Mouse (Mus musculus) adrenal gland, postnatal 14 days (tissue): Measurements from ENCODE around the gene Asb8. TPM values are rescaled to one million over a fixed set of nuclear protein-coding genes. Genes with fewer than 3 reads are reported as not detected.

Source experiments
- DNase-seq: peaks from one replicate; pipeline ENCODE4 v3.0.0; 2021; ENCODE audit warnings: mixed read lengths
- total RNA-seq: library from RNA; stranded (reverse); gene quantifications from 2 replicates; pipeline ENCODE4 v1.2.3, GENCODE M21; 2021

Gene Asb8
- total RNA-seq, 1 experiment from 2014 or later, result 40.1 TPM

- peak; percentile 47 for DNase-seq
Observed at GRCm38 (mm10) chr15:98155944-98156343, 9.5 kb downstream of the Asb8 start.

GRCm38 (mm10) chr15:98155272-98155671 lies 10.2 kb downstream of the Asb8 start:
- DNase-seq, result no peak

GRCm38 (mm10) chr15:98154631-98155030 lies 10.8 kb downstream of the Asb8 start:
- DNase-seq, result no peak

- DNase-seq, result no peak
Observed at GRCm38 (mm10) chr15:98154146-98154545, 11.3 kb downstream of the Asb8 start.

GRCm38 (mm10) chr15:98153625-98154024 lies 11.8 kb downstream of the Asb8 start:
- peak; percentile 32 for DNase-seq

- no peak for DNase-seq
Observed at GRCm38 (mm10) chr15:98152916-98153315, 12.5 kb downstream of the Asb8 start.

GRCm38 (mm10) chr15:98149166-98149602 lies 16.2 kb downstream of the Asb8 start:
- DNase-seq, result no peak

GRCm38 (mm10) chr15:98148356-98148755 lies 17.1 kb downstream of the Asb8 start:
- no peak for DNase-seq

GRCm38 (mm10) chr15:98145559-98146181 lies 19.8 kb downstream of the Asb8 start:
- DNase-seq, result peak; percentile 97

- peak; percentile 62 for DNase-seq
Observed at GRCm38 (mm10) chr15:98144861-98145507, 20.4 kb downstream of the Asb8 start.

GRCm38 (mm10) chr15:98142515-98142914 lies 22.9 kb downstream of the Asb8 start:
- no peak for DNase-seq

- DNase-seq, result no peak
Observed at GRCm38 (mm10) chr15:98140809-98141208, 24.6 kb downstream of the Asb8 start.

- DNase-seq, result no peak
Observed at GRCm38 (mm10) chr15:98139763-98140162, 25.7 kb downstream of the Asb8 start.

- no peak for DNase-seq
Observed at GRCm38 (mm10) chr15:98136871-98137270, 28.6 kb downstream of the Asb8 start.

- DNase-seq, result no peak
Observed at GRCm38 (mm10) chr15:98135671-98136070, 29.8 kb downstream of the Asb8 start.

GRCm38 (mm10) chr15:98134666-98135065 lies 30.8 kb downstream of the Asb8 start:
- DNase-seq, result no peak

GRCm38 (mm10) chr15:98134034-98134433 lies 31.4 kb downstream of the Asb8 start:
- DNase-seq, result no peak

- no peak for DNase-seq
Observed at GRCm38 (mm10) chr15:98133471-98133870, 32.0 kb downstream of the Asb8 start.

- no peak for DNase-seq
Observed at GRCm38 (mm10) chr15:98131942-98132655, 33.3 kb downstream of the Asb8 start.

- DNase-seq, result no peak
Observed at GRCm38 (mm10) chr15:98131451-98131850, 34.0 kb downstream of the Asb8 start.

- no peak for DNase-seq
Observed at GRCm38 (mm10) chr15:98131001-98131400, 34.4 kb downstream of the Asb8 start.

- no peak for DNase-seq
Observed at GRCm38 (mm10) chr15:98120831-98121230, 44.6 kb downstream of the Asb8 start.

- DNase-seq, result no peak
Observed at GRCm38 (mm10) chr15:98119363-98119762, 46.1 kb downstream of the Asb8 start.
